Mouse (Mus musculus): ENCODE measurements around the gene Nutm2.
A peak's percentile ranks its signal among the peaks of the same experiment; 100 is the strongest.
"Not testable (repeated sequence)": the region's sequence is repeated elsewhere in the genome, so short reads cannot be mapped to it uniquely, and the experiment has no call there.

The Nutm2 gene

DNA sequence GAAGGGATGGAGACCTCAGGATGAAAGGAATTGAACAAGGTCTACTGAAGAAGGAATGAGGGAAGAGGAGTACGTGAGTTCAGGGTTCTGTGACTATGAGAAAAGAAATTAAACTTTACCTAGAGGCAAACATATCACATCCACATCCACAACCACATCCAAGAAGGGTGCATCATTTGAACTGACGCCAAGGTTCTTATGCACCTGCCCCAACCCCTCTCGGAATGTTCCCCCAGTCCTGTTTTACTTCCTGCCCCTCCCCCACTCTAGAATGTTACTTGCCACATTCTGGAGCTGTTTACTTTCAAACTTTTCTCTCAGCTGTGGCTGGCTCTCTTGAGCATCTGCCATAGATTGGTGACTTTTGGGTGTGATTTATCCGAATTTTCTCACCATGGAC lies at the start of gene Nutm2:
TSS of gene Nutm2 (plus strand) at position 301 of the 400 bp plus-strand sequence.
- DNase-seq (ENCODE audit: low spot score), result no peak

DNA sequence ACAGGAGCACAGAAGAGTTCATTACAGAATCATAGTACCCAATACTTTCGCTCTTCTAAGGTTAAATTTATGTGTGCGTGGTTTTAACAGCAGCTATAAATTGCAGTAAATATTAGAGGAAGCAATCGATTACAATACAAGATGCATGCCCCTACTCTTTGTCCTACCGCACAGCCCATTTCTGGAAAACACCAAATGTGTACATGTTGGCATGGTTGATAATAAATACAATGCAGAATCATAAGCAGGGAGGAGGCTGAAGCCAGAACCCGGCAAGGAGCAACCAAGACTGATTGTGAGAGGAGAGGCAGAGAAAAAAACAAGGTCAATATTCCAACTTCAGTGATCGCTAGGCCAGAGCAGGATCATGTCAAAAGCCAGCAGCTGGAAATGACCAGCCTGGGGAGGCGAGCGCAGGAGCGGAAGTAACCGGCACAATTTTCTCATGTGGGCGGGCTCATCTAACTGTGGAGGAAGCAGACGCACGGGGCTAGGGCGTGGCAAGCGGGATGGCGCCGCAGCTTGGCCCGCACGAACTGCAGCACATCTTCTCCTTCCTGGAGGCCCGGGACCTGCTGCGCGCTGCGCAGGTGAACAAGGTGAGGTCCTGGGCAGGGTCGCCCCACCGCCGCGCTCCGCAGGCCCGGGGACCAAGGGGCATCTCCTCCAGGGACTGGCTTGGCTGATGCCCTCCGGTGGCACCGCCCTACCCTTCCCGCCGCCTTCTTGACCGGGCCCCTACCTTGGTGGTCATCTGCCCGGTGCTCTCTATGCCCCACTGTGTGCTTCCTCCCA lies 49.5 kb upstream of the Nutm2 start, which contains the start of gene Fbxw17:
TSS of gene Fbxw17 (plus strand) at position 476 of the 795 bp plus-strand sequence.
- DNase-seq (ENCODE audit: low spot score), result peak; percentile 51

DNA sequence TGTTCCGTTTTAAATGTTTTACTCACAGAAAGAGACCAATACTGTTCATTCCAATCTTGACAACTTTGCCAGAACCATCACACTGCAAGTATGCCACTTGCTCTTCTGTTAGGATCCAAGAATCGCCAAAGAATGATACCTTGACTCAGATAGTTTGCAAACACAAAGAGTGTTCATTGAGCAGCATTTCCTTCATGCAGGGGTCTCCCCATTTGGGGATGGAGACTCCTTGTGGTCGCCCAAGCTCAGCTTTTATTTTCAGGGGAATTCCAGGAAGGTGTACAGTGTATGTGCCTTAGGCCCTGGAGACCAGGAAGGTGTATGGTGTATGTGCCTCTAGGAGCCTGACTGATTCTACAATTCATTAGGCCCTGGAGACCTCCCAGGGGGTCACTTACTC lies 48.7 kb upstream of the Nutm2 start:
- no peak for DNase-seq (ENCODE audit: low spot score)

DNA sequence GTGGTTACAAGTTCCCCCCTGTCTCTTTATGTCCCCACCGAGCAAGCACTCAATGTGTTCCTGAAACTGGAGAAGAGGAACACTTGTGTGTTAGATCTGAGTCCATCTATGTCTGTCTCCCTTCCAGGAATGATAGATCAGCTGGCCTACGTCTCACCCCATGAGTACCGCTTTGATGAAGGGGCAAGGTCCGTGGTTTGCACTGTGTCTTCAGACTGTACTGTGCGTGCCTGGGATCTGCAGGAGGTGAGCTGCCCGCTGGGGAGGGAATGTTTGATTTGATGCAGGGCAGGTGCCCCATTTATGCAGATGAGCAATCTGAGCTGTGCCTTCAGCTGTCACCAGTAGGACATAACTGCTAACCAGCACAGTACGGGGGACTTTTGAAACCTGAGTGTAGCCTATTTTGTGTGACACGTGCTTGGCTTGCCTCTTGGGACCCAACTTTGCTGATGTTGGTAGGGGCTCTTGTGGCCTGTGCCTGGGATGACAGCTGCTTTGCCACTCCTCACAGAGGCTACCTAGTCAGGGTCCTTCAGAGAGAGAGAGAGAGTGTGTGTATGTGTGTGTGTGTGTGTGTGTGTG lies 43.4 kb upstream of the Nutm2 start:
- DNase-seq (ENCODE audit: low spot score), result no peak

DNA sequence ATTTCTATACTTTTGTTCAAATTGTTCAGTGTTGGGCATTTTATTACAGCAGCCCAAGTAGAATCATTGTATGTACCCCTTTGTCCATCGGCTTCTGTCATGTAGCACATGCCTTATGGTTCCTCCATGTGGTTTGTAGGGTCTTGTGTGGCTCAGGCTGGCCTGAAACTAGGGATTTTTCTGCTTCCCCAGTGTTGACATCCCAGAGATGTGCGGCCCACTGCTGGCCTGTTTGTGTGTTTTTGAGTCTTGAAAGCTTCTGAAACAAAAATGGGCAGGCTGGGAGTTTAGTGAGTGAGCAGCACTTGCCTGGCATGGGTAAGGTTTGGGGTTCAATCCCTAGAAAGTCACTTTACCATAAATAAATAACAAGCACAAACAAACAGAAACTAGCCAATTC lies 42.6 kb upstream of the Nutm2 start:
- DNase-seq (ENCODE audit: low spot score), result no peak

DNA sequence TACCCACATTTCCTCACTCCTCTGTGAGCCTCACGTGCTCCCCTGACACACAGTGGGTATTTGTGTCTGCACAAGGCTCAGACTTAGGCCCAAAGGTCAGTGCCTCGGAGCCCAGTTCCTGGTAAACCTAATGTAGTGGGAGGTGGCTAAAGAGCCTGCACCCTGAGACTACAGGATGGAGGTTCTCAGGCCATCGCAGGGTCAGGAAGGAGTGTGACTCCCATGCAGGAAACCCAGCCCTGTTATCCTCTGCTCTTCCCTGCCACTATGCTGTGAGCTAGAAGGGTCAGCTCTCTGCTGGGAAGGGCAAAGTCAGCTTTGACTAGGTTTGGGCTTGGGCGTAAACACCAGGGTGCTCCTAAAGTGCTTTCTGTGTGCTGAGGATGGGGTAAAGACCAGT lies 40.4 kb upstream of the Nutm2 start:
- no peak for DNase-seq (ENCODE audit: low spot score)

DNA sequence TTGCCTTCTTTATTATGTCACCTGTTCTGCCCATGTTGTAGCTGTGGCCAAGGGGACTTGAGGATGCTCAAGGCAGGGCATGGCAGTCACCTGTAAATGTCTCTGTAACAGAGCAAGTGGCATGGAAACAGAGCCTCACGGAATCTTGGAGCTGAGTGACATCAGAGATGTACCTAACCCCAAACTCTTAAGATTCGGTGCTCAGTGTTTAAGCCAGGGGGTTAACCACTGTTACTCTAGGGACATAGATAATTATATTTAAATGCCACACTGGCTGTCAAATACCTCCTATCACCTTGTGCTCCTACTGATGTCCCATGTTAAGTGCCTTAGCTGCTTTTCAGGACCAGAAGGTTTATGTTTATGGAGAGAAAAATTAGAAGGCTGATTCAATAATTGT lies 23.3 kb upstream of the Nutm2 start, which contains the start of gene Gm47429:
TSS of gene Gm47429 (minus strand) at position 101 of the 400 bp plus-strand sequence.
- DNase-seq (ENCODE audit: low spot score), result no peak

DNA sequence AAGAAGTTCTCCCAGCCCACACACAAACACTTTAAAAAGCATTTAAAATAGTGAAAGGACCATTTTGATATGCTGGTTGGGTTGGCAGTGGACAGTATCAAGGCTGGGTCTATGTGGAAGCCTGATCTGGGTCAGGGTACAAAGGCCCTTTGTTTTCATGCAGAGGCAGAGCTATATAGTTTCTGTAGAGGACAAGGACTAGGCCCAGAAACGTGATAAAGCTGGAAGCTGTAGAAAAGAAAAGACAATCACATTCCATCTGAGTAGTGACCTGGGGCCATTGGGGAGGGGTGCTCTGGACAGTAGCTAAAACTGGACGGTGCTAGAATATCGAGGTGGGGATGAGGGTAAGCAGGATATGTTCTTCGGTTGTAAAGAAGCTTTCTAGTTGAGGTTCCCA lies 21.8 kb upstream of the Nutm2 start:
- DNase-seq (ENCODE audit: low spot score), result no peak

DNA sequence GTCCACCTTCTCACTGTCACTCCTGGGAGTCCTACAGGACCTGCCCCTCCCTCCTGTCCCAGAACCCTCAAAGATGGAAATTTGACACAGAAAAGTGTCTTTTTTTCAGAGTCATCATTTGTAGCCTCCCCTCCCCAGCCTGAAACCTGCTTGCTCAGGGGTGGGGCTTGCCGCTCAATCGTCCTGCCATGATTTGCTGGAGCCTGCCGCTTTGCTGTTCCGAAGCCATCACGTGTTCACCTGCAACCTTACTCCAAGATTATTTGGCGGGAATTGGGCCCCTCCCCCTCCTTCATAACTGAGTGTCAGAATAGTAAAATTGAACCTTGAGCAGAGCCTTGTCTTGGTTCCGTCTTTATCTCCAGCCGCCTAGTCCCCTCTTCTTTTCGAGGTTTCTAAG lies 14.8 kb upstream of the Nutm2 start:
- not testable (repeated sequence) for DNase-seq (ENCODE audit: low spot score)

DNA sequence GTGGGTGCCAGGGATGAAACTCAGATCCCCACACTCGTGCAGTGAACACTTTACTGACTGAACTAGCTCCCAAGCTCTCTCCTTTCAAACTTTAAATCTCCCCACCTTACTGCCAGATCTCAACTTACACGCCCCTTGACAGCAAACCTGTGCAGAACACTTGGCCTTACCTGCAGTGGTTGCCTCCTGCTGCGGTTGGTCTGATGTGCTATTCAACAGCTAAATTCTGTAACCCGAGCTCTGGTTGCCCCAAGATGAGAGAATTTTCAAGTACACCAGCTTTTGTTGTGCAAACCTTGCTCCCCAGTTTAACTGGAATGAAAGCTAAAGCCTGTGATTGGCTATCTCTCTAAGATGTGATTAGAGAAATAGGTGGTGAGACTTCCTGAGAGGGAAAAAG lies 13.7 kb upstream of the Nutm2 start:
- no peak for DNase-seq (ENCODE audit: low spot score)

DNA sequence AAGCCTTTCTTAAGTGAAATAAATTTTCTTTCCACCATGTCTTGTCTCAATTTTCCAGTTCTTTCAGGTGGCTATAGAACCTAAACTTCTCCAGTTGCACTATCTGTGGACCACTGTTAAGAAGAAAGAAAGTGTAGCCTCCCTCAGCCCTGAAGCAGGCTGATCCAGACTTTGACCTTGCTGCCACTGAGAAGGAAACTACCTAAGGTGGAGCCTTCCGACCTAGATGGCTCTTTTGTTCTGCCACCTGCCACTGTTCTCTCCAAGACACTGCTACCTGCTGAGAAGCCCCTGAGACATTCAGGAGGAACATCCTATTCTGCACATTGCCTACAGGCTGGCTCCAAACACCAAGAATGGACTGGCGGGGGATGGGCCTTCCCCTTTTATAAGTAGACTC lies 6.7 kb upstream of the Nutm2 start:
- not testable (repeated sequence) for DNase-seq (ENCODE audit: low spot score)

DNA sequence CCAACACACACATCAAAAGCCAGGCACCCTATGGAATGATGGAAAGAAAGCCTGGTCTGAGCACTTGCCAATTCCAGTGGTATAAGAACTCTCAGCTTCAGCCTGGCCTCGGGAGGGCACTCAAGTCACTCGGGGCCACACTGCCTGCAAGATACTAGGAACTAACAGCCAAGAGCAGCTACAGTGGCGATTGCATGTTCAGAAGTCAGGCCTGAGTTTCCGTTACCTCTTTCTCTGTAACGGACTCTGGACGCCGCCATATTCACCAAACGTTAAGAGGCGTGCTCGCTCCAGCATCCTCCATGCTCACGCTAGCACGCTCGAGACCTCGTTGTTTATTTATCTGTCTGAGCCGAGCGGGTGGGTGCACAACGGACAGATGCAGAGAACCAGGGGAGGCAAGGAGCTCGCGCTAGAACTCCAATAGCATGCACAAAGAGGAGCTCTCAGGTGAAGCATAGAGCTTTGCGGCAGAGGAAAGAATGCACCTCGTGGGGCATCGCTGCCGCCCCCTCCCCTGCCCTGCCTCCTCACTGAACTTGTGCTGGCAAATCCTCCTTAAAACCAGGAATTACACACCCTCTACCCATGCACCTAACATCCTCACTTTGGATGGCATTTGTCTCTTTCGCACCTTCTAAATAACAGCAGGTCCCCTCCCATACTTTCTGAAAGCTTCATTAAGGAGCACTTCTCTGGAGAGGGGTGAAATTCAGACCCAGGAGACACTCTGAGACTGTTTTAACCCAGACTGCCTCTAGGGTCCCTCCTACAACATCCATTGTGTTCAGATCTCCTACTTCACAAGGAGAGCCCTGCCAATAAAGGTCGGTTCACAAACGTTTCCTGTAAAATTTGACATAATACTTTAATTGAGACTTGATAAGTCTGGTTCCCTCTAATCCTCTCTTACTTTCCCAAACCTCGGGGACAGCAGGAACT lies 2.2 kb upstream of the Nutm2 start:
- no peak for DNase-seq (ENCODE audit: low spot score)

DNA sequence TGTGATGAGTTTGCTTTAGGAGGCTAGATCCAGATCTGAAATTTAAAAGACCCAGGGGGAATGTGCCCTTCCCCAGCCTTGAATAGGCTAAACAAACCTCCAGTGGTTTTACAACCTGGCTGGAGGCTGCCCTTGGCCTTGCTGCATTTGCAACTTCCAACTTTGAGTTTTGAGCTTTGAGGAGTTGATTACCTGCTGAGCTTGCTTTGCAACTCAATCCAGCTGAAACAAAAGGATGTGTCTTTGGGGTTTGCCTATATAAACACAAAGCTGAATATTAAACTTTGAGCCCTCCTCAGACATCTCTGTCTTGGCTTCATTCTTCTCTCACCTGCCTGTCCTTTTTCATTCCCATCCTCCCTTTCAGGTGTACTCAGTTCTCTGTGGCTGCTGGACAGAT lies 21.4 kb downstream of the Nutm2 start:
- DNase-seq (ENCODE audit: low spot score), result not testable (repeated sequence)

DNA sequence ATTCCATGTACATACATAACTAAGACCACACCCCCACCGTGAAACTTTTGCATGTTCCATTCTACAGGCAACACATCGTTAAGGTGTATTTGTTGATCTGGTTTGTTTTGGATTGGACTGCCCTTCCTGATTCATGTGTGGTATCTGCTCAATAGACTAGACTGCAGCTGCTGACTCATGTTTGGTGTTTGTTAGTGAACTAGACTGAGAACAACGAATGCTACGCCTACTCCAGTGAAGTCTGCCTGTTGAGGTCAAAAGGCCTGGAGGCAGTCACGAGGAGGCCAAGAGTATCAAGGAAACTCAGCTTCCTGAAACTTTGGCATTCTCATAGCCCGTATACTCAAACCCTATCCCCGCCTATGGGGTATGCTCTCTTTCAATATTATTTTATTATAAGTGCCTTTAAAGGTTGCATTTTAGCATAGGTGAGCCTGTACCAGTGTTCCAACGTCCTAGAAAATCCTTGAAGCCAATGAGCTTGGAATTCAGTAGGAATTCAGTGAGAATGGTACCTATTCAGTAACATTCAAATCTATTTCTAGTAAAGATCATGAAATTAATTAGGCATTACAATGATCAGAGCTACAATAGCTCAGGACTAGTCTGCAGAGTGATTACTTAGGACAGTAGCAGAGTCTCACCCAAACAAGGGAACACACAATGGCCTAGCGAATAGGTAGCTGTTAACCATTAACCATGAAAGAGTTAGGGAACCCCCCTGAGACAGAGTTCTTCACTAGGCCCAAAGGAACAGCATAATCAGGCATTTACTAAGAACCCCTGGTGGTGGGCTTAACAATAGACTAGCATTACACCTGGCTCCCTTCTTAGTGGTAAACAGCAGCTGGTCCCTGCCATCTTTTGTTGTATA lies 43.6 kb downstream of the Nutm2 start:
- DNase-seq (ENCODE audit: low spot score), result not testable (repeated sequence)

Data from layer of hippocampus, adult 9-10 months (tissue).